Mouse (Mus musculus): Measurements from ENCODE around the gene Mtmr14. TPM values are rescaled to one million over a fixed set of nuclear protein-coding genes. Genes with fewer than 3 reads are reported as not detected.

Mtmr14 gene
- polyA plus RNA-seq, 1 experiment from 2014 or later, result 44.7 TPM

GRCm38 (mm10) chr6:113329396-113329795 is 91.8 kb downstream of the Mtmr14 start:
- ATAC-seq (ENCODE audit: low FRiP score) (no peak), DNase-seq (ENCODE audit: low spot score) (no peak)
- Histone ChIP-seq H3K27me3 (ENCODE audit: control insufficient read depth, insufficient read depth, low read length) (no peaks in the 10 kb centered on the region), H3K9ac (ENCODE audit: low read depth, low read length) (no peak overlapping the region), H3K4me1 (replicated peaks; ENCODE audit: control insufficient read depth, insufficient read depth, low read length) (0 out of 2 replicates have a peak, but pooled peaks cover 2% of the 10 kb centered on the region), H3K4me2 (replicated peaks; ENCODE audit: low read depth, low read length) (no peak overlapping the region), H3K9me3 (ENCODE audit: control insufficient read depth, low read length) (no peaks in the 10 kb centered on the region), H3K27ac (ENCODE audit: low read depth, low read length) (no peak overlapping the region), H3K36me3 (ENCODE audit: control insufficient read depth, insufficient read depth, low read length) (no peaks in the 10 kb centered on the region), H3K4me3 (ENCODE audit: low read depth, low read length) (no peak overlapping the region)
- 93% methylated on average over 1 of the region's 1 CpGs for WGBS

- no peak overlapping the region for H3K4me2 ChIP-seq (replicated peaks; ENCODE audit: low read depth, low read length)
- ATAC-seq (ENCODE audit: low FRiP score), result no peak
- no peaks in the 10 kb centered on the region for H3K36me3 ChIP-seq (ENCODE audit: control insufficient read depth, insufficient read depth, low read length)
These were observed 92.9 kb downstream of the Mtmr14 start for GRCm38 (mm10) chr6:113330547-113330946.

More at GRCm38 (mm10) chr6:113330547-113330946, 92.9 kb downstream of the Mtmr14 start:
- Histone ChIP-seq H3K4me1 (replicated peaks; ENCODE audit: control insufficient read depth, insufficient read depth, low read length) (0 out of 2 replicates have a peak, but pooled peaks cover 1% of the 10 kb centered on the region), H3K9me3 (ENCODE audit: control insufficient read depth, low read length) (no peaks in the 10 kb centered on the region), H3K27ac (ENCODE audit: low read depth, low read length) (no peak overlapping the region), H3K4me3 (ENCODE audit: low read depth, low read length) (no peak overlapping the region), H3K27me3 (ENCODE audit: control insufficient read depth, insufficient read depth, low read length) (no peaks in the 10 kb centered on the region), H3K9ac (ENCODE audit: low read depth, low read length) (no peak overlapping the region)
- 63% methylated on average over 2 of the region's 2 CpGs for WGBS
- no peak for DNase-seq (ENCODE audit: low spot score)

Other genes starting within 250 kb of the Mtmr14 start
- gene Thumpd3, start 191.6 kb upstream of the Mtmr14 start, polyA plus RNA-seq (2014; fragmentation: Nextera tagmentation; extraction: Ambion mirVana), result 57.4 and 58.0 TPM in 2 replicates
- 74.7 and 91.1 TPM in 2 replicates for gene Setd5, start 160.5 kb upstream of the Mtmr14 start, polyA plus RNA-seq (2014; fragmentation: Nextera tagmentation; extraction: Ambion mirVana)
- 7.0 and 7.9 TPM in 2 replicates for gene Lhfpl4, start 42.5 kb upstream of the Mtmr14 start, polyA plus RNA-seq (2014; fragmentation: Nextera tagmentation; extraction: Ambion mirVana)
- 0.24 and 0.29 TPM in 2 replicates for gene Cpne9, start 44.5 kb downstream of the Mtmr14 start, polyA plus RNA-seq (2014; fragmentation: Nextera tagmentation; extraction: Ambion mirVana)
- 19.4 and 22.0 TPM in 2 replicates for gene Brpf1, start 69.3 kb downstream of the Mtmr14 start, polyA plus RNA-seq (2014; fragmentation: Nextera tagmentation; extraction: Ambion mirVana)
- 10.5 and 10.6 TPM in 2 replicates for gene Ogg1, start 89.1 kb downstream of the Mtmr14 start, polyA plus RNA-seq (2014; fragmentation: Nextera tagmentation; extraction: Ambion mirVana)
- 56.3 and 57.7 TPM in 2 replicates for gene Camk1, start 106.1 kb downstream of the Mtmr14 start, polyA plus RNA-seq (2014; fragmentation: Nextera tagmentation; extraction: Ambion mirVana)
- 56.3 and 60.2 TPM in 2 replicates for gene Tada3, start 140.0 kb downstream of the Mtmr14 start, polyA plus RNA-seq (2014; fragmentation: Nextera tagmentation; extraction: Ambion mirVana)
- 208 and 210 TPM in 2 replicates for gene Arpc4, start 140.3 kb downstream of the Mtmr14 start, polyA plus RNA-seq (2014; fragmentation: Nextera tagmentation; extraction: Ambion mirVana)
- 4.1 and 4.2 TPM in 2 replicates for gene Ttll3, start 151.4 kb downstream of the Mtmr14 start, polyA plus RNA-seq (2014; fragmentation: Nextera tagmentation; extraction: Ambion mirVana)
- gene Rpusd3, start 181.5 kb downstream of the Mtmr14 start, polyA plus RNA-seq (2014; fragmentation: Nextera tagmentation; extraction: Ambion mirVana), result 23.0 and 26.3 TPM in 2 replicates
- gene Cidec, start 197.9 kb downstream of the Mtmr14 start, polyA plus RNA-seq (2014; fragmentation: Nextera tagmentation; extraction: Ambion mirVana), result not detected in 2 replicates
- gene Jagn1, start 204.7 kb downstream of the Mtmr14 start, polyA plus RNA-seq (2014; fragmentation: Nextera tagmentation; extraction: Ambion mirVana), result 75.1 and 79.7 TPM in 2 replicates
- gene Il17re, start 220.6 kb downstream of the Mtmr14 start, polyA plus RNA-seq (2014; fragmentation: Nextera tagmentation; extraction: Ambion mirVana), result 0.77 and 0.88 TPM in 2 replicates
- gene Il17rc, start 233.6 kb downstream of the Mtmr14 start, polyA plus RNA-seq (2014; fragmentation: Nextera tagmentation; extraction: Ambion mirVana), result 2.7 and 3.2 TPM in 2 replicates
- gene Creld1, start 245.5 kb downstream of the Mtmr14 start, polyA plus RNA-seq (2014; fragmentation: Nextera tagmentation; extraction: Ambion mirVana), result 29.6 and 32.6 TPM in 2 replicates

Measured in hindbrain, embryonic 11.5 days (tissue).